Mouse (Mus musculus) lung, adult 2 months (tissue): Measurements from ENCODE around the gene Foxp1. TPM values are rescaled to one million over a fixed set of nuclear protein-coding genes. Genes with fewer than 3 reads are reported as not detected.

Experiments used
- DNase-seq: peaks from one replicate; pipeline ENCODE4 v3.0.0; 2022
- H3K4me1 ChIP-seq: fragments of 200-500 bp; 2 replicates; pipeline ENCODE4 v1.6.1; 2011; ENCODE audit warnings: low read length; ENCODE audit not compliant: control insufficient read depth, insufficient read depth
- H3K4me3 ChIP-seq: fragments of 200-500 bp; replicated peaks from 2 replicates; pipeline ENCODE3; 2011; ENCODE audit warnings: low read depth, mild to moderate bottlenecking, control low read depth, low read length; ENCODE audit errors: extremely low read depth
- CTCF ChIP-seq: fragments of 200-500 bp; IDR thresholded peaks from 2 replicates; pipeline ENCODE4 v1.5.1; 2011; ENCODE audit warnings: mild to moderate bottlenecking, low read length, control low read depth; ENCODE audit not compliant: insufficient read depth
- POLR2A ChIP-seq: fragments of 200-500 bp; IDR thresholded peaks from 2 replicates; pipeline ENCODE4 v1.6.1; 2011; ENCODE audit warnings: low read depth, mild to moderate bottlenecking, control low read depth, low read length, borderline replicate concordance; ENCODE audit errors: extremely low read depth
- WGBS: fragments of 180-500 bp; shearing (Covaris S2); methylation state at CpG from one replicate; pipeline ENCODE4 v1.1.7; 2018; 5-methylcytosine and 5-hydroxymethylcytosine counted together
- polyA plus RNA-seq: library from polyadenylated mRNA; depleted of rRNA; stranded (reverse); fragments of >200 nt; gene quantifications from 2 replicates; pipeline ENCODE4 v1.2.3, GENCODE M21; 2012

Gene Foxp1
- polyA plus RNA-seq, 1 experiment, result 135 TPM

- TF ChIP-seq POLR2A, result no peak
- TF ChIP-seq CTCF, result no peak
- DNase-seq, result no peak
- Histone ChIP-seq H3K4me1 (no peaks in the 10 kb centered on the region), H3K4me3 (no peak overlapping the region)
- 83% methylated on average over 1 of the region's 1 CpGs for WGBS
Observed at GRCm38 (mm10) chr6:99503741-99504140, 18.8 kb downstream of the Foxp1 start.

- Histone ChIP-seq H3K4me1 (no peaks in the 10 kb centered on the region), H3K4me3 (no peak overlapping the region)
- no peak for DNase-seq
- TF ChIP-seq POLR2A, result no peak
- WGBS, result 93% methylated on average over 2 of the region's 2 CpGs
Observed at GRCm38 (mm10) chr6:99502727-99503126, 19.8 kb downstream of the Foxp1 start.

GRCm38 (mm10) chr6:99502314-99502713, 20.2 kb downstream of the Foxp1 start:
- TF ChIP-seq CTCF (no peak), POLR2A (no peak)
- H3K4me3 ChIP-seq, result no peak overlapping the region
- DNase-seq, result no peak
- no peaks in the 10 kb centered on the region for H3K4me1 ChIP-seq
- WGBS, result 86% methylated on average over 6 of the region's 6 CpGs

GRCm38 (mm10) chr6:99500570-99501270, 21.8 kb downstream of the Foxp1 start:
- TF ChIP-seq CTCF (no peak), POLR2A (no peak)
- DNase-seq, result no peak
- Histone ChIP-seq H3K4me3 (no peak overlapping the region), H3K4me1 (no peaks in the 10 kb centered on the region; the same call in 1 of the 2 replicates)
- 97% methylated on average over 3 of the region's 3 CpGs for WGBS

GRCm38 (mm10) chr6:99498082-99498481, 24.4 kb downstream of the Foxp1 start:
- 80% methylated on average over 7 of the region's 7 CpGs for WGBS
- TF ChIP-seq POLR2A (no peak), CTCF (no peak)
- Histone ChIP-seq H3K4me1 (no peaks in the 10 kb centered on the region; the same call in none of the 2 replicates), H3K4me3 (no peak overlapping the region)
- no peak for DNase-seq

GRCm38 (mm10) chr6:99496114-99496513, 26.4 kb downstream of the Foxp1 start:
- 62% methylated on average over 5 of the region's 5 CpGs for WGBS
- H3K4me3 ChIP-seq, result no peak overlapping the region
- TF ChIP-seq CTCF, result no peak
- no peak for TF ChIP-seq POLR2A
- no peak for DNase-seq
- peaks cover 3% of the 10 kb centered on the region for H3K4me1 ChIP-seq

GRCm38 (mm10) chr6:99492937-99493336, 29.6 kb downstream of the Foxp1 start:
- Histone ChIP-seq H3K4me3 (no peak overlapping the region), H3K4me1 (peaks cover 3% of the 10 kb centered on the region)
- DNase-seq, result no peak
- no peak for TF ChIP-seq CTCF
- TF ChIP-seq POLR2A, result no peak
- WGBS, result 22% methylated on average over 3 of the region's 3 CpGs

GRCm38 (mm10) chr6:99491979-99492544, 30.5 kb downstream of the Foxp1 start:
- no peak for DNase-seq
- WGBS, result 77% methylated on average over 6 of the region's 6 CpGs
- no peak for TF ChIP-seq POLR2A
- no peak for TF ChIP-seq CTCF
- peaks cover 3% of the 10 kb centered on the region for H3K4me1 ChIP-seq
- H3K4me3 ChIP-seq, result no peak overlapping the region

GRCm38 (mm10) chr6:99491146-99491545, 31.4 kb downstream of the Foxp1 start:
- TF ChIP-seq POLR2A, result no peak
- no peak for TF ChIP-seq CTCF
- DNase-seq, result no peak
- WGBS, result 87% methylated on average over 3 of the region's 3 CpGs
- Histone ChIP-seq H3K4me3 (no peak overlapping the region), H3K4me1 (peaks cover 3% of the 10 kb centered on the region)

- 75% methylated on average over 8 of the region's 8 CpGs for WGBS
- TF ChIP-seq POLR2A (no peak), CTCF (no peak)
- no peak overlapping the region for H3K4me3 ChIP-seq
- DNase-seq, result no peak
- H3K4me1 ChIP-seq, result peaks cover 8% of the 10 kb centered on the region
Observed at GRCm38 (mm10) chr6:99489900-99490648, 32.4 kb downstream of the Foxp1 start.
